Mouse (Mus musculus) cerebral cortex, adult 2 months (tissue): ENCODE data around the gene Gm20605.

Experiments
- WGBS: fragments of 180-500 bp; shearing (Covaris S2); methylation state at CpG from one replicate; pipeline ENCODE4 v1.1.7; 2018; 5-methylcytosine and 5-hydroxymethylcytosine counted together

The Gm20605 gene

GRCm38 (mm10) chr5:137690531-137690930, 61.6 kb downstream of the Gm20605 start:
- WGBS: 71% methylated on average over 9 of the region's 9 CpGs

GRCm38 (mm10) chr5:137691881-137692280, 62.9 kb downstream of the Gm20605 start:
- 69% methylated on average over 1 of the region's 1 CpGs for WGBS
